Mouse (Mus musculus) T-cell, adult 2 months (primary cell): ENCODE measurements around the gene Nrd1.

Experiments used
- DNase-seq: peaks from one replicate; pipeline ENCODE4 v3.0.0; 2022; ENCODE audit warnings: low spot score

Gene Nrd1

GRCm38 (mm10) chr4:109098861-109099260 lies 98.4 kb downstream of the Nrd1 start:
- DNase-seq, result no peak

GRCm38 (mm10) chr4:109102574-109102973 lies 102.1 kb downstream of the Nrd1 start:
- DNase-seq, result peak; percentile 69

- DNase-seq, result no peak
Measured at GRCm38 (mm10) chr4:109103145-109103883, 102.9 kb downstream of the Nrd1 start.

GRCm38 (mm10) chr4:109105254-109105653 lies 104.8 kb downstream of the Nrd1 start:
- no peak for DNase-seq

- DNase-seq, result no peak
Measured at GRCm38 (mm10) chr4:109106034-109106433, 105.6 kb downstream of the Nrd1 start.

GRCm38 (mm10) chr4:109106594-109106993 lies 106.1 kb downstream of the Nrd1 start:
- no peak for DNase-seq

GRCm38 (mm10) chr4:109109012-109109411 lies 108.6 kb downstream of the Nrd1 start:
- DNase-seq, result no peak

- no peak for DNase-seq
Measured at GRCm38 (mm10) chr4:109109686-109110085, 109.2 kb downstream of the Nrd1 start.

GRCm38 (mm10) chr4:109110978-109111377 lies 110.5 kb downstream of the Nrd1 start:
- no peak for DNase-seq
